Mouse (Mus musculus): ENCODE results near the gene Cntn4.

The Cntn4 gene

DNA sequence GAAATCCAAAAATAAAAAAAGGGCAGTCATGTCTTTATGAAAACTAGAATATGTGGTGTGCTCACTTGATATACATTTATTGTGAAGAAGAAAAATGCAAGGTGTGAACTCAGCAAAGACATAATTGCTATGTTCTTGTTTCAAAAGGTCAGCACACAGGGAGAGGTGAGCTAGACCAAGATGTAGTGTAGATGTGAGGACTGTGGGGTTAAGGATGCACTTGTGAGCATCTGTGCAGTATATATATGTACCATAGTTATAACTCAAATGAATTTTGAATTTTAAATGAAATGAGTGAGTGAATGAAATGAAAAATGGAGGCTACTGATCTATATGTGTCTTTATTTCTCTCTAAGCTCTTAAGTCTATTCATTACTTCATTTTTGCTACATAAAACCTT is 401.2 kb downstream of the Cntn4 start:
- no peak for DNase-seq

GRCm38 (mm10) chr6:106097856-106098255 is 420.4 kb downstream of the Cntn4 start:
- no peak for DNase-seq

DNA sequence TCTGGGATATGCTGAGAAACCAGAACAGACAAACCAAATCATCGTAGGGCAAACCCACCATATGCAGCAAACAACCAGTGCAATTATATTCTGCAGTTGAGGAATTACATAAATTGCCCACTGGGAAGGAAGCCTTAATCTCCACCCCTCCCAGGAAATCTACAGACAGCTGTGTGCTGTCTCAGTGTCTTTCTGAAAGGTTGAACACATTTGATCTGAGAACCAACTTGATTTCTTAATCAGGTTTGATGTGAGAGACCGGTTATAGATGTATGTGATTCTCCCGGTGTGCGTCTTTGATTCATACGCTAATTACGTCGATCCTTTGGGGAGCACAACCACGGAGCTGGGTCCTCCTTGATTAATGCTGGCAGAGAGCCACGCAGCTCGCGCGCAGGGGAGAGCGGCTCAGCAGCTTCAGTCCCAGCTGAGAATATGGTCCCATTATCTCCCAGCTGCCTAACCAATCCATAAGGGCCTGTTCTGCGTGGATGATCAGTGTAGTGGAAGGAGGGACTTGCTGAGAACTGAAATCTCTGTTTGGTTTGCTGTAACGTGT is 441.1 kb downstream of the Cntn4 start:
- peak; percentile 90 for DNase-seq

GRCm38 (mm10) chr6:106153530-106153929 is 476.1 kb downstream of the Cntn4 start:
- DNase-seq: no peak

- no peak for DNase-seq
Measured at GRCm38 (mm10) chr6:106155362-106155761, 477.9 kb downstream of the Cntn4 start.

DNA sequence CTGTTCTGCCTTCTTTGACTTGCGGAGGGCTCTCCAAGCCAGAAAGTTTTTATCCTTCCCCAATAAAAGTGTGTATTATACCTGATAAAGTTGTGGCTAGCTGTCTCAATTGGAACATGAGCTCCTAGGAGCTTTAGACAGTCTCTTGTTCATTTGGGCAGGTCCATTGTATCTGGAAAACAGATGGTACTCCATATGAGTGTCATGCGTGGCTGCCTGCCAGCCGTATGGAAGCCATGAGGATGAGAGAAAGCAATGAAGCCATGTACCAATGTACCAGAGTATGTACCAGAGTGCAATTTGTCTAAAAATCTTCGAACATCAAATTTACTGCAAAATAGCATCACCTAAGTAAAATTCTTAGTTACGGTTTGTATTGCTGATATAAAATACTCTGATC is 500.1 kb downstream of the Cntn4 start:
- no peak for DNase-seq

- DNase-seq: no peak
Measured at GRCm38 (mm10) chr6:106181596-106181995, 504.1 kb downstream of the Cntn4 start.

DNA sequence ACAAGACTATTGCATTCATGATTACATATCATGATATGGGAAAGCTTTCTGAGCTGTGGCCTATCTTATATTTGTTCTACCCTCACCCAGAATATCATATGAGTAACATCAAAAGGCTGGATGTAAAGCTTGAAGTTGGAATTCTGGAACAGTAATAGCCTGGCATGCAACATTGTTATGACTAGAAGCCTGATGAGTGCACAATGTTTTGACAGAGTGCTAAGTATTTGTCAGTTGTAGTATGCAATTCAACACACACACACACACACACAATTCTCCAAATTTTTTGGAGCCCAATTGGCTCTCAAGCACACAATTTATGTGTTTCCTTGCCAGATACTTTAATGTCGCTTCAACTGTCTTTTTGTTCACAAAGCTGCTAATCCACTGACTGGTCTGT is 523.5 kb downstream of the Cntn4 start:
- no peak for DNase-seq

DNA sequence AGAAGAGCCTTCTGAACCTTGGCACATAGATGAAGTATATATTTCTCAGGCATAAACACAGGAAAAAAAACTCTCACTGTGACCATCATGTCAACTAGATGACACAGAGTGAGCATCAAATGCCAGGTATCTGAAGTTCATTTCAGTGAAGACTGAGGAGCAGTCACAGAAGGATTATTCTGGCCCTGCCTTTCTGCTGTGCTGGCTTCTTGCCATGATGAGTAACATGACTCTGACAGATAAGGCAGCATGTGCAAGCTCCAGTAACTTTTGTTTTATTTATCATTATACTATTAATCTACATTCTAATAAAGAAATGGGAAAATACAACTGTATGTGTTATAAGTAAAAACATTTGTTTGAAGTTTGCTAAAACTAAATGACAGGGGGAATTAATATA is 529.9 kb downstream of the Cntn4 start:
- no peak for DNase-seq

GRCm38 (mm10) chr6:106213071-106213470 is 535.6 kb downstream of the Cntn4 start:
- DNase-seq: no peak

DNA sequence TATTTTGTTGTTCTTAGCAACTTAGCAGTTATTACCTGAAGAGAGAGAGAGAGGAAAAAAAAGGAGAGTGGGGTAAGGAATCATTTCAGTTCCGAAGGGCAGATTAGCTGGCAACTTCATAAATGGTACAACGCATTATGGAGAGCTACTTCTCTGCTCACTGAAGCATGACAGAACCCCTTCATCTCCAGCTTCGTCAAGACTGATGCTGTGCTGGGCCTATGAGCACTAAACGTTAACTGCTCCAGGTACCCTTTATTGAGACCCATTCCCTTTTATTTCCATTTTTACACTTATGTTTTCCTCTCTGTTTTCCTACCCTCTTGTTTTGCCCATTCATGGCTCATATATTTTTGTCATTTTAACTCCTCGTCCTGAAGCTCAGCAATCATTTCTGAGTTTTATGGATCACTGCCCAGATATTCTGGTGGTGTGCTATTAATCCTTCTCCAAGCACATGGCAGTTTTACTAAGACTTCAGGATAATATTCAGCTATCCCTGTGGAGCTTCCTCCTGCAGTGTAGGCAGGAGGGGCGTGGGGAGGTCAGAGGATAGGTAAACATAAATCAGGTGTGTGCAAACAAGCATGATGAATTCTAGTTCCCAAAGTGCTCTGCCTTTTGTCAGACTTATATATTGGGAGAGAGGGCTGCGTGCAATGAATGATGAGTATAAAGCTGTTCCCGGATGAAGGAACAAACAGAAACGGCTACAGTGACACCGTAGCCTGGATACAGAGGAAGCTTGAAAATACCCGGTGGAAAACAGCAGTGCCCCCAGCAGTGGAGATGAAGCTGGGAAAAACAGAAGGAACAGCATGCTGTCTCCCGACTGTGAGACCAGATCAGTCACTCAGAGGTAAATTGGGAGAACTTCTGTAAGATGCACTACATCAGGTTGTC is 559.8 kb downstream of the Cntn4 start:
- DNase-seq: peak; percentile 30

DNA sequence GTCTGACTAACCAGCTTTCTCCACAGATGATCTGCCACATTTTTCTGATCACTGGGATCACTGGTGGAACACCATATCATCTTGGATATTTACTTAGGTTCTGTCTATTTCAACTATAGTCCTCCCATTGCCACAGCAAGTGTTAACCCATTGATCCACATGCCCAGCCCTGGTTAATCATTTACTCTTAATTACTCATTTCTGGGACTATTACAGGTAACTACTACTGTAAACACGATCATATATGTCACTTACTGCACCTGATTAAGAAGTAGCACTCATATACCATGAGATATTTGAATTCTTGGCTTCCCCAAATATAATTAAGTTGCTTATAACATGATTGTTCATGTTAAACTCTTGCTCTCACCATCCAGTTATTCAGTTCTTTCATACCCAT is 564.1 kb downstream of the Cntn4 start:
- no peak for DNase-seq

GRCm38 (mm10) chr6:106263396-106263795 is 585.9 kb downstream of the Cntn4 start:
- no peak for DNase-seq

GRCm38 (mm10) chr6:106265487-106265886 is 588.0 kb downstream of the Cntn4 start:
- DNase-seq: no peak

- DNase-seq: peak; percentile 4
Measured at GRCm38 (mm10) chr6:106266304-106266703, 588.8 kb downstream of the Cntn4 start.

DNA sequence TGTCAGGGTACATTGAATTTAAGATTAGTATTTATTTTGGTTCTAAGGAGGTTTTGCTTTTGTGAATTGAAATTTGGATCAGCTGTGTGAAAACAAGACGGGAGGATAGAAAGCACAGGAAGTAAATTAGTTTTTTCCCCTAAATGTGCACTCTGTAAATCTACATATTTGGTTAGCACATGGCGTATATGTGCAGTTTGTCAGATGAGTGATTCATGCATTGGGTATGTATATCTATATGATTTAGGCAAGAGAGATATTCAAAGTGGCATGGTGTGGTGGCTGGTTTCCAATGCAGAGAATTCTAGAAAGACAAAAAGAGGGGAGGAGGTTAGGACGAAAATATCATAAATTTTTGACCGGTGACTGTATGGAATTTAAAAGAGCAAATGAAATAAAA is 591.3 kb downstream of the Cntn4 start:
- no peak for DNase-seq

- no peak for DNase-seq
Measured at GRCm38 (mm10) chr6:106277139-106277538, 599.7 kb downstream of the Cntn4 start.

DNA sequence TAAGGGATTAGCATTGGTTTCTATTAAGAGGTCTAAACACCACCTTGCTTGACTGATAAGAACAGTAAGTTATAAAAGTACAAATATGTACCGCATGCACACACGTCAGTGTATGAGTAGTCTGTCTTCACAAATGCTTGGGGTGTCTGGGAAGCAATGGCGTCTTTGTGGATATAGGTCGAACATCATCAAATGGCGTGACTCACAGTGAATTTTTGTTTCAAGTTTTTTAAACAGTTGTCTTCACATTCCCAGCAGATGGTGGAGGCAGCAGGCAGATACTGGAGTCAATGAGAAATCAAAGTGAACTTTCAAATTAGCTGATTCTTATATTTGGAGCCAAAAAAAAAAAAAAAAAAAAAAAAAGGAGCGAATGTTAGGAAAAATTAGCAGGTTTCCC is 604.2 kb downstream of the Cntn4 start:
- DNase-seq: no peak

GRCm38 (mm10) chr6:106283815-106284214 is 606.4 kb downstream of the Cntn4 start:
- no peak for DNase-seq

GRCm38 (mm10) chr6:106299451-106299850 is 622.0 kb downstream of the Cntn4 start:
- no peak for DNase-seq

- no peak for DNase-seq
Measured at GRCm38 (mm10) chr6:106300179-106300578, 622.7 kb downstream of the Cntn4 start.

GRCm38 (mm10) chr6:106302435-106302834 is 625.0 kb downstream of the Cntn4 start:
- no peak for DNase-seq

DNA sequence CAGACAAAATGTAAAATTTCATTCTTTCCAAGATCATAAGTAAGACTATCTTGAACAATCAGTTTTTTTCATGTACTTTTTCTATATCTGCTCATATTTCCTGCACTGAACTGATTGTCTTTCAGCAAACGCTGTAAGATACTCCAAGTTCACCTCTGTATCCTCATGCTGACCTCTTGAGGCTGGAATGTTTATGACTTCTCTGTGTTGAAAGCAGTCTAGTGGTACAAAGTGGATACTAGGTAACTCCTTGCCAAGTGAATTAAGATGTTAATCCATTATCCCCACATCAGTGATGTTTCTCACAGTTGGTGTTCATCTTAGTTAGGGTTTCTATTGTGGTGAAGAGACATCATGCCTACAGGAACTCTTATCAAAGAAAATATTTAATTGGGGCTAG is 651.5 kb downstream of the Cntn4 start:
- DNase-seq: no peak

DNA sequence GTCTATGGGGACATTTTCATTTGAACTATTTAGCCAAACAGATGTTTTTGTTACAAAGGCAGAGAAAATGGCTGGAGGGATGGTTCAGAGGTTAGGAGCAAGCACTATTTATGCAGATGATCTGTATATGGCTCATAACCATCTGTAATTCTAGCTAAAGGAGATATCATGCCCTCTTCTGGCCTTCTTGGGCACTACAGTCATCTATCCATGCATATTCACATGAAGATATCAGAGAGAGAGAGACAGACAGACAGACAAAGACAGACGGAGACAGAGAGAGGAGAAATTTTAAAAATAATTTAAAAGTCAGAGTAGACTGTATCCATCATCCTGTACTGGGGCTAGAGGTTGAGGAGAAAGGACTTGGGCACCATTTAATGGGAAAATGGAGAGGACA is 652.2 kb downstream of the Cntn4 start:
- DNase-seq: peak; percentile 6

DNA sequence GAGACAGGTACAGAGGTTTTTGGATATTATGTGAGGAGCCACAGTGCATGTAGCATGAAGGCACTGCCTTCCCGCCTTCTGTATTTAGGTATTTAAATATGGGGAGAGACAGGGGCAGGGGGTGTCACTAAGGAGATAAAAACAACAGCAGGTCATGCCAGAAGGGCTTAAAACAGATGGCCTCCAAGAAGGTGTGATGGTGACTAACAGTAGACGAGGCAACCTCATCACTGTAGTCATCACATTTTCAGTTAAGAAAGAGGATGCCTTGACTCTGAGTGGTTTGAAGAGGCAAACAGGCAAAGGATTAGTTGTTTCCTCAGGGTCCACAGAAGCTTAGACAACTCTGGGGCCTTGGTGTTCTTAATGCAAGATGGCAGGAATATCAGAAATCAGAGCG is 655.0 kb downstream of the Cntn4 start:
- no peak for DNase-seq

Data from retina, postnatal 1 day (tissue).